Mouse (Mus musculus) myocyte (in vitro differentiated cells): ENCODE results near the gene Agap1. TPM values are rescaled to one million over a fixed set of nuclear protein-coding genes. Genes with fewer than 3 reads are reported as not detected.

Source experiments
- H3K27me3 ChIP-seq: one replicate; pipeline ENCODE4 v1.6.1; 2011; ENCODE audit not compliant: control insufficient read depth, insufficient read depth, insufficient read length
- H3K36me3 ChIP-seq: one replicate; pipeline ENCODE4 v1.6.1; 2011; ENCODE audit not compliant: control insufficient read depth, insufficient read depth
- H3K4me2 ChIP-seq: one replicate; pipeline ENCODE4 v1.6.1; 2011; ENCODE audit warnings: low read depth, control low read depth
- H3K4me3 ChIP-seq: one replicate; pipeline ENCODE4 v1.5.1; 2011; ENCODE audit warnings: mild to moderate bottlenecking, control low read depth, moderate library complexity
- H3K79me2 ChIP-seq: one replicate; pipeline ENCODE4 v1.6.1; 2011; ENCODE audit not compliant: control insufficient read depth, insufficient read depth
- H3ac ChIP-seq: one replicate; pipeline ENCODE4 v1.6.1; 2011; ENCODE audit not compliant: control insufficient read depth, insufficient read length
- CEBPB ChIP-seq: IDR thresholded peaks from 2 replicates; pipeline ENCODE4 v1.6.1; 2011; ENCODE audit warnings: mild to moderate bottlenecking, moderate library complexity; ENCODE audit not compliant: poor library complexity, insufficient read depth, severe bottlenecking
- E2F4 ChIP-seq: IDR thresholded peaks from one replicate; pipeline ENCODE4 v1.6.1; 2011; ENCODE audit warnings: mild to moderate bottlenecking, control low read depth, moderate library complexity; ENCODE audit not compliant: insufficient read depth
- MAX ChIP-seq: IDR thresholded peaks from one replicate; pipeline ENCODE4 v1.6.1; 2011; ENCODE audit warnings: low read depth, mild to moderate bottlenecking, control low read depth
- MYOD1 ChIP-seq, 3 experiments: IDR thresholded peaks; one replicate each; pipeline ENCODE4 v1.6.1; 2011; ENCODE audit warnings: control low read depth in 2 of 3, low read depth in 2 of 3, mild to moderate bottlenecking in 2 of 3, moderate library complexity in 1 of 3; ENCODE audit not compliant: insufficient read length in 2 of 3, control insufficient read depth in 1 of 3
- MYOG ChIP-seq, 3 experiments: IDR thresholded peaks; one replicate each; pipeline ENCODE4 v1.6.1; 2011; ENCODE audit warnings: control low read depth in 2 of 3, low read depth in 2 of 3, mild to moderate bottlenecking in 2 of 3; ENCODE audit not compliant: insufficient read length in 2 of 3, control insufficient read depth in 1 of 3, insufficient read depth in 1 of 3
- POLR2A ChIP-seq: IDR thresholded peaks from one replicate; pipeline ENCODE4 v1.6.1; 2011; ENCODE audit warnings: low read depth, mild to moderate bottlenecking, control low read depth, moderate library complexity; ENCODE audit not compliant: insufficient read length
- POLR2AphosphoS2 ChIP-seq: IDR thresholded peaks from one replicate; pipeline ENCODE4 v1.6.1; 2011; ENCODE audit warnings: low read depth, control low read depth; ENCODE audit not compliant: insufficient read length
- REST ChIP-seq: IDR thresholded peaks from one replicate; pipeline ENCODE4 v1.6.1; 2011; ENCODE audit warnings: mild to moderate bottlenecking, control low read depth, moderate library complexity; ENCODE audit not compliant: insufficient read depth, insufficient read length
- SRF ChIP-seq: IDR thresholded peaks from one replicate; pipeline ENCODE4 v1.6.1; 2011; ENCODE audit warnings: low read depth; ENCODE audit not compliant: control insufficient read depth, insufficient read length
- TCF12 ChIP-seq: IDR thresholded peaks from one replicate; pipeline ENCODE4 v1.6.1; 2011; ENCODE audit warnings: mild to moderate bottlenecking, control low read depth; ENCODE audit not compliant: poor library complexity, insufficient read depth, severe bottlenecking
- TCF3 ChIP-seq: IDR thresholded peaks from one replicate; pipeline ENCODE4 v1.6.1; 2011; ENCODE audit warnings: low read depth, control low read depth; ENCODE audit not compliant: insufficient read length
- USF1 ChIP-seq: IDR thresholded peaks from one replicate; pipeline ENCODE4 v1.6.1; 2011; ENCODE audit warnings: low read depth, mild to moderate bottlenecking, control low read depth, moderate library complexity
- polyA plus RNA-seq: library from polyadenylated mRNA; unstranded; fragments of >200 nt; fragmentation: generic; extraction: Trizol; gene quantifications from one replicate; pipeline ENCODE4 v1.2.1, GENCODE M21; 2012; ENCODE audit warnings: missing spikeins

The Agap1 gene
- polyA plus RNA-seq, 1 experiment: 48.9 TPM

DNA sequence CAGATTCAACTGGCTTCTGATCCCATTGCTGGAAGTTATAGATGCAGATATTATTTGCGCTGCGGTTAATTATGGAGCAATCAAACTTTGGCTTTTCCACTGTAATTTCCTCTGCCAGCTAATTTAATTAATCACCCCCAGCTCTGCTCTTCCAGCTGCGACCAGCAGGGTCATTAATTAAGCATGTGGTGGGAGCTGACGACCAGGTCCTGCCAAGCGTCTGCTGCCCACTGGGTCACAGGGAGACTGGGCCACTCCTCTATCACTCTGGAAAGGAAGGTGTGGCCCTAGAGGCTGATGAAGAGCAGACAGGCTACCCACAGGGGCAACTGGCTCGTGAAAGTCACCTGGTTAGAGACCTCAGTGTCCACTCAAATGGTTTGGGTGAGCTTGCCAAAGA lies 411.2 kb downstream of the Agap1 start:
- no peak for TF ChIP-seq CEBPB
- no peak for TF ChIP-seq POLR2A
- H3K4me2 ChIP-seq: no peak overlapping the region
- no peaks in the 10 kb centered on the region for H3K27me3 ChIP-seq
- no peaks in the 10 kb centered on the region for H3K36me3 ChIP-seq
- H3K79me2 ChIP-seq: no peaks in the 10 kb centered on the region
- H3K4me3 ChIP-seq: no peak overlapping the region
- H3ac ChIP-seq: no peak overlapping the region

DNA sequence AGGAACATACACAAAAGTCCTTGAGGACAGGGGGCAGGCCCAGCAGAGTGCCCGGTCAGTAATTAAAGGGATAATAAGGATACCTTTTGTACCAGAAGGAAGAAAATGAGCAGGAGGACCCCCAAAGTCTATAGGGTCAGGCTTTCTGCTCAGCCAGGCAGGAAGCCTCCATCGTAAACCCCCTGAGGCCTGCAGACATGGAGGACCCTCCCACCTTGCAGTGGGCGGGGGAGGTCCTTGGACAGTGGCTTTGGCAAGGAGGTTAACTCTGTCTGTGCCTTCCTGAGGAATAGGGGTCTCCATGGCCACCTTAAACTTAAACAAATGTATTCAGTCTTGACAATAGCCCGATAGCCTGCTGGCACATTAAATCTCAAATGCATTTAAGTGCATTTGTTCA lies 413.2 kb downstream of the Agap1 start:
- no peak overlapping the region for H3K4me3 ChIP-seq
- no peak overlapping the region for H3ac ChIP-seq
- peaks cover 3% of the 10 kb centered on the region for H3K36me3 ChIP-seq
- no peak overlapping the region for H3K4me2 ChIP-seq
- no peaks in the 10 kb centered on the region for H3K79me2 ChIP-seq
- TF ChIP-seq POLR2A (no peak), SRF (no peak), MYOD1 (IDR thresholded peaks at IDR 0.05; ENCODE audit: control insufficient read depth in 1 of 3, insufficient read length in 2 of 3, low read depth in 2 of 3) (no peak)
- no peaks in the 10 kb centered on the region for H3K27me3 ChIP-seq

DNA sequence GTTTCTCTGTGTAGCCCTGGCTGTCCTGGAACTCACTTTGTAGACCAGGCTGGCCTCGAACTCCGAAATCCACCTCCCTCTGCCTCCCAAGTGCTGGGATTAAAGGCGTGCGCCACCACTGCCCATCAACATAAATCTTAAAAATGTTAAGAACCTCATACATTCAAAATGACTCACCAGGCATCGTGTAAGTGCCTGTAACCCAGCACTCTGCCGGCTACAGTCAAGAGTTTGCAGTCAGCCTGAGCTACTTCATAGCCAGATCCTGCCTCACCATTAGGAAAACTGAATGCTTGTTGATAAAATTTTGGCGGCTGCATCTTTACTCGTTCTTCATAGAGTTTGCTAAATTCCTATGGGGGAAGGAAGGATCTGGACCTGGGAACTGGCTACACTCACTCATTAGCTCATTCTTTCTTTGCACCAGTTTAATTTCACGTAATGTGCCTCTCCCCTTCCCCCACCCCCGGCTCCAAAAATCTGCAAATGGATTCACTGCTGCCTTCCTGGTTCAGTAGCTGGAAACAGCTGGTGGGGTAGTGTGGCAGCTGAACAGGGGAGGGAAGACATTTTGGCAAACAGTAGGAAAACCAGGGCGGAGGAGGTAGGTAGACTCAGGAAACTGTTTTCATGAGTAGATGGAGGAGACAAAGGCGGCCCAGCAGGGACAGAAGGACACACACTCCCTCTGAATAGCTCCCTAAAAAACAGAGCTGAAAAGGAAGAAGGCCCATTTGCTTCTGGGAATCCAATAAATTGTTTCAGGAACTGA lies 415.7 kb downstream of the Agap1 start:
- Histone ChIP-seq H3K4me2 (peak overlapping the region; percentile 15), H3K36me3 (peaks cover 3% of the 10 kb centered on the region)

DNA sequence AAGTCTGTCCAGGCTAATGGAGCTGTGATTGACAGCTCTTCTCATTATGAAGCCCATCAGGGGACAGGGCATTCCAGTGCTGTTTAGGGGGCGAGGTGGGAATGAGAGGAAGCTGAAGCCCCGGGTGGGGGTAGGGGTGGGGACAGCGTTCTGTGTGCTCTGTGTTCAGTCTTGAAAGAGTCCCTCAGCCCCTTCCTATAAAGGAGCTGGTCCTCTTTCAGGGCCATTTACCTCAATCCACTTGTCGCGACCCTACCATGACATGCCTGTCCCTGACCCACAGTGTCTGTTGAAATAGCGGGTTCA lies 416.3 kb downstream of the Agap1 start:
- Histone ChIP-seq H3K4me2 (no peak overlapping the region), H3ac (no peak overlapping the region), H3K36me3 (peaks cover 3% of the 10 kb centered on the region), H3K79me2 (no peaks in the 10 kb centered on the region), H3K27me3 (no peaks in the 10 kb centered on the region), H3K4me3 (no peak overlapping the region)
- TF ChIP-seq TCF3 (no peak), MYOD1 (IDR thresholded peaks at IDR 0.05; ENCODE audit: control insufficient read depth in 1 of 3, insufficient read length in 2 of 3, low read depth in 2 of 3) (no peak), MYOG (IDR thresholded peaks at IDR 0.05; ENCODE audit: control insufficient read depth in 1 of 3, insufficient read depth in 1 of 3, insufficient read length in 2 of 3, low read depth in 2 of 3) (no peak), TCF12 (no peak), SRF (no peak), E2F4 (no peak), POLR2AphosphoS2 (no peak), CEBPB (no peak), USF1 (no peak), MAX (no peak), REST (no peak), POLR2A (no peak)

More for the DNA sequence above, 415.7 kb downstream of the Agap1 start:
- peak; percentile 43; the same call in 1 of the 2 replicates for TF ChIP-seq CEBPB
- no peak for TF ChIP-seq MYOD1 (IDR thresholded peaks at IDR 0.05; ENCODE audit: control insufficient read depth in 1 of 3, insufficient read length in 2 of 3, low read depth in 2 of 3)
- H3K27me3 ChIP-seq: no peaks in the 10 kb centered on the region
- no peak overlapping the region for H3K4me3 ChIP-seq
- H3K79me2 ChIP-seq: no peaks in the 10 kb centered on the region
- no peak overlapping the region for H3ac ChIP-seq

DNA sequence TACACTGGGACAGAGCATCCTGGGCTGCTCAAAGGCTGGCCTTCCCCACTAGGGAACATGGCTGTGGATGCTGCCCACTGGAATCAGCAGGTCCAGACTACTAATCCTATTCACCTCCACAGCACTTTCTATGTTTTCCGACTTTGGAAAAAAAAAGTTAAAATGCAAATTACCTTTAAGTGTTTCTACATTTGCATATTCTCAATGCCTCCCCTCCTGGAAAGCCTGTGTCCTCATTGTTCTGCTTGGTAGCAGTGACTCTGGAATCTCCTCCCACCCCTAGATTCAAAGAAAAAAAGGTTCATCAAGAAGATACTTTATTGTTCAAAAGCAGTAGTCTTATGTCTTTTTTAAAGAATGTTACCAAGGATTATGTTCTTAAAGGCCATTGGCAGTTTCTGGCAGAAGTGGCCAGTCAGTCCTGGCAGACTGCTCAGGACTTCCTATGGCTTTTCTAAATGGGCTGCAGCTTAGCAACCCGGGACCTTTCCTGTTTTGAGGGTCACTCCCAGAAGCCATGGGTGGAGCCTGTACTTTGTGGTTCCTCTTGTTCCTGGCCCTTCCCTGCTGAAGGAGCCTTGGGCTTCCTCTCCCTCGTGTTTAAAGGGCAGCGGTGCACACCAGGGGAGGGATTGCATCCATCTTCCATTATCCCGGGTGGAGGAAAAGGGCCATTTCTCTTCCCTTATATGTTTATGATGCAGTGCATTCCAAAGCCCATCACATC lies 421.9 kb downstream of the Agap1 start:
- Histone ChIP-seq H3ac (no peak overlapping the region), H3K4me2 (no peak overlapping the region)

DNA sequence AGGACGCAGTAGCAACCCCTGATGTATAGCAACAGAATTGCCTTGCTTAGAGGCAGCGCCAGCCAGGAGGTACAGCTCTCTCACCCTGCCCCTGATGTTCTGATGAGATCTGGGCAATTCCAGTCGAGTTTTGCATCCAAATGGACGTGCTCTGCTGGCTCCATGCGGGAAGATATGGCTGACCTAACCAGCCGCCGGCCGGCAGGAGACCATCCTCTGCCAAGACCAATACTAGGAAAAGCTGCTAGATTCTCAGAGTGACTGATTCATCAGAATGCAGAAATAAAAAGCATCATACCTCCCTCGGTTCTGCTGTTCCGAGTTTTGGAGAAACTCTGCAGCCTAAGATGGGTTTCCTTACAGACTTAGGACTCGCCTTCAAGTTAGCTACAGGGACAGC lies 423.9 kb downstream of the Agap1 start:
- no peak overlapping the region for H3K4me2 ChIP-seq
- H3ac ChIP-seq: no peak overlapping the region
- no peaks in the 10 kb centered on the region for H3K36me3 ChIP-seq
- no peak overlapping the region for H3K4me3 ChIP-seq
- TF ChIP-seq MYOG (IDR thresholded peaks at IDR 0.05; ENCODE audit: control insufficient read depth in 1 of 3, insufficient read depth in 1 of 3, insufficient read length in 2 of 3, low read depth in 2 of 3) (no peak), REST (no peak), CEBPB (no peak), MYOD1 (IDR thresholded peaks at IDR 0.05; ENCODE audit: control insufficient read depth in 1 of 3, insufficient read length in 2 of 3, low read depth in 2 of 3) (no peak), POLR2A (no peak), MAX (no peak), E2F4 (no peak), SRF (no peak), USF1 (no peak), POLR2AphosphoS2 (no peak)
- no peaks in the 10 kb centered on the region for H3K27me3 ChIP-seq
- H3K79me2 ChIP-seq: no peaks in the 10 kb centered on the region

More for the DNA sequence above, 421.9 kb downstream of the Agap1 start:
- Histone ChIP-seq H3K79me2 (no peaks in the 10 kb centered on the region), H3K36me3 (peaks cover 3% of the 10 kb centered on the region), H3K4me3 (no peak overlapping the region), H3K27me3 (no peaks in the 10 kb centered on the region)
- no peak for TF ChIP-seq MAX
- TF ChIP-seq POLR2AphosphoS2: no peak
